Mouse (Mus musculus) urinary bladder, adult 18-20 months (tissue): ENCODE results near the gene Gm42372.

ENCODE experiments used
- DNase-seq, 2 experiments: peaks; one replicate each; pipeline ENCODE4 v3.0.0; 2022; ENCODE audit warnings: low spot score in 2 of 2, mixed read lengths in 2 of 2

Gm42372 gene

GRCm38 (mm10) chr7:17030239-17030638, 47.4 kb downstream of the Gm42372 start:
- no peak for DNase-seq
